9 mouse cellular contexts compared by ENCODE assay signal in genomic region chr4:134273417-134274345, GRCm38 (mm10). TPM values are rescaled to one million over a fixed set of nuclear protein-coding genes. Genes with fewer than 3 reads are reported as not detected.
A peak's percentile ranks its signal among the peaks of the same experiment; 100 is the strongest.
DNase-seq lines count a peak whose midpoint lies in the region; ATAC-seq and TF ChIP-seq lines count a peak whose summit lies in the region.
"Had no signal": no experiment of that assay in that cellular context is flagged by ENCODE, and none has a peak within 500 bp of the region (broad histone marks: within the 10 kb centered on the region; RNA-seq: fewer than 3 reads in every experiment).

No protein-coding gene starts in this region.

- TF ChIP-seq POLR2A in thymus, adult 2 months (IDR thresholded peaks at IDR 0.05; ENCODE audit: control insufficient read depth, extremely low read depth, insufficient read depth, low read length, poor library complexity), result 0 out of 2 replicates have a peak, but pooled peaks have one; percentile 37

- no peak for ATAC-seq in kidney, embryonic 15.5 days (replicated peaks; ENCODE audit: low FRiP score)
- peak; percentile 45 for ATAC-seq in heart, embryonic 16.5 days (replicated peaks; ENCODE audit: extremely low read depth, insufficient read depth, low FRiP score)
- ATAC-seq in liver, embryonic 15.5 days (ENCODE audit: insufficient read depth), result peak; percentile 93

- no peak for TF ChIP-seq CTCF in thymus, adult 2 months (IDR thresholded peaks at IDR 0.05; ENCODE audit: borderline replicate concordance, control insufficient read depth, extremely low read depth, insufficient read depth, low read length, poor library complexity)

- peak overlapping the region; percentile 53 for H3K4me2 ChIP-seq in kidney, embryonic 15.5 days
- H3K4me2 ChIP-seq in heart, embryonic 16.5 days (ENCODE audit: low read depth, low read length), result peak overlapping the region; percentile 58
- H3K4me2 ChIP-seq in liver, embryonic 15.5 days, result peak overlapping the region; percentile 66

- no peaks in the 10 kb centered on the region for H3K9me3 ChIP-seq in kidney, embryonic 15.5 days (replicated peaks)
- H3K9me3 ChIP-seq in heart, embryonic 16.5 days (replicated peaks; ENCODE audit: control insufficient read depth, low read length), result no peaks in the 10 kb centered on the region
- no peaks in the 10 kb centered on the region for H3K9me3 ChIP-seq in liver, embryonic 15.5 days (replicated peaks)

- no peak for DNase-seq in kidney, adult 8-10 months
- DNase-seq in R1 (ENCODE audit: low read depth, low spot score), result peak; percentile 93
- peak; percentile 72 for DNase-seq in thymus, adult 2 months
- DNase-seq in right cerebral cortex, postnatal 36 days (ENCODE audit: low spot score in 2 of 2), result no peak
- no peak for DNase-seq in ovary, postnatal 10 days (ENCODE audit: low spot score)

- H3K27ac ChIP-seq in kidney, embryonic 15.5 days, result 0 out of 2 replicates have a peak overlapping the region, but pooled peaks have one; percentile 3
- H3K27ac ChIP-seq in heart, embryonic 16.5 days (ENCODE audit: low read length), result peak overlapping the region; percentile 37
- peak overlapping the region; percentile 89 for H3K27ac ChIP-seq in liver, embryonic 15.5 days (replicated peaks)
- peak overlapping the region; percentile 99 for H3K27ac ChIP-seq in thymus, adult 2 months (ENCODE audit: control insufficient read depth, insufficient read depth, low read length)

- H3K9ac ChIP-seq in kidney, embryonic 15.5 days, result no peak overlapping the region; the same call in 1 of the 2 replicates
- 0 out of 2 replicates have a peak overlapping the region, but pooled peaks have one; percentile 1 for H3K9ac ChIP-seq in heart, embryonic 16.5 days (ENCODE audit: low read length)
- peak overlapping the region; percentile 42 for H3K9ac ChIP-seq in liver, embryonic 15.5 days

- peaks cover 31% of the 10 kb centered on the region for H3K36me3 ChIP-seq in kidney, embryonic 15.5 days
- peaks cover 20% of the 10 kb centered on the region for H3K36me3 ChIP-seq in heart, embryonic 16.5 days (ENCODE audit: control insufficient read depth, insufficient read depth)
- peaks cover 31% of the 10 kb centered on the region for H3K36me3 ChIP-seq in liver, embryonic 15.5 days (replicated peaks)
- peaks cover 18% of the 10 kb centered on the region for H3K36me3 ChIP-seq in thymus, adult 2 months (ENCODE audit: control insufficient read depth, insufficient read depth, low read length)

- 7% methylated on average over 14 of the region's 14 CpGs for WGBS in kidney, embryonic 15.5 days
- whole genome bisulfite sequencing in heart, embryonic 16.5 days, result 2% methylated on average over 14 of the region's 14 CpGs
- 1% methylated on average over 14 of the region's 14 CpGs for WGBS in liver, embryonic 15.5 days (ENCODE audit: insufficient replicate concordance)
- 1% methylated on average over 14 of the region's 14 CpGs for WGBS in thymus, adult 2 months

- H3K27me3 ChIP-seq in kidney, embryonic 15.5 days, result no peaks in the 10 kb centered on the region
- H3K27me3 ChIP-seq in heart, embryonic 16.5 days (ENCODE audit: control insufficient read depth, insufficient read depth, low read length), result no peaks in the 10 kb centered on the region
- no peaks in the 10 kb centered on the region for H3K27me3 ChIP-seq in liver, embryonic 15.5 days
- H3K27me3 ChIP-seq in thymus, adult 2 months (ENCODE audit: control insufficient read depth, insufficient read depth, low read length), result no peaks in the 10 kb centered on the region

- H3K4me3 ChIP-seq in kidney, embryonic 15.5 days (replicated peaks), result peak overlapping the region; percentile 25
- peak overlapping the region; percentile 38 for H3K4me3 ChIP-seq in heart, embryonic 16.5 days (ENCODE audit: low read length)
- H3K4me3 ChIP-seq in liver, embryonic 15.5 days (replicated peaks), result peak overlapping the region; percentile 45
- peak overlapping the region; percentile 14; the same call in 1 of the 2 replicates for H3K4me3 ChIP-seq in thymus, adult 2 months (ENCODE audit: control insufficient read depth, insufficient read depth, low read length)

- H3K4me1 ChIP-seq in kidney, embryonic 15.5 days, result peaks cover 10% of the 10 kb centered on the region
- peaks cover 5% of the 10 kb centered on the region for H3K4me1 ChIP-seq in heart, embryonic 16.5 days (ENCODE audit: control insufficient read depth, insufficient read depth, low read length)
- peaks cover 28% of the 10 kb centered on the region for H3K4me1 ChIP-seq in liver, embryonic 15.5 days (replicated peaks)
- H3K4me1 ChIP-seq in thymus, adult 2 months (replicated peaks; ENCODE audit: control insufficient read depth, insufficient read depth, low read length), result peaks cover 10% of the 10 kb centered on the region

RNA-seq across cellular contexts. Expression of gene Pdik1l, which starts 14.0 kb away (rescaled TPM):
- polyA plus RNA-seq in kidney, embryonic 15.5 days (2015; fragmentation: Nextera tagmentation; extraction: Ambion mirVana), result 21.6 TPM in 2 replicates
- polyA plus RNA-seq in heart, embryonic 16.5 days (2015; fragmentation: Nextera tagmentation; extraction: Ambion mirVana), result 13.0 and 13.9 TPM in 2 replicates
- 9.8 and 11.9 TPM in 2 replicates for polyA plus RNA-seq in liver, embryonic 15.5 days (2015; fragmentation: Nextera tagmentation; extraction: Ambion mirVana)
- polyA plus RNA-seq in thymus, adult 2 months (2012; rRNA removed), result 13.3 and 14.4 TPM in 2 replicates

RNA-seq across cellular contexts. Expression of gene Grrp1, which starts 19.8 kb away (rescaled TPM):
- 10.6 and 12.1 TPM in 2 replicates for polyA plus RNA-seq in kidney, embryonic 15.5 days (2015; fragmentation: Nextera tagmentation; extraction: Ambion mirVana)
- 5.8 and 6.3 TPM in 2 replicates for polyA plus RNA-seq in heart, embryonic 16.5 days (2015; fragmentation: Nextera tagmentation; extraction: Ambion mirVana)
- polyA plus RNA-seq in liver, embryonic 15.5 days (2015; fragmentation: Nextera tagmentation; extraction: Ambion mirVana), result 0.46 and 1.0 TPM in 2 replicates
- 5.2 and 6.6 TPM in 2 replicates for polyA plus RNA-seq in thymus, adult 2 months (2012; rRNA removed)

RNA-seq across cellular contexts. Expression of gene Gm30191, which starts 26.9 kb away (rescaled TPM):
- not detected in 2 replicates for polyA plus RNA-seq in kidney, embryonic 15.5 days (2015; fragmentation: Nextera tagmentation; extraction: Ambion mirVana)
- not detected in 2 replicates for polyA plus RNA-seq in heart, embryonic 16.5 days (2015; fragmentation: Nextera tagmentation; extraction: Ambion mirVana)
- polyA plus RNA-seq in liver, embryonic 15.5 days (2015; fragmentation: Nextera tagmentation; extraction: Ambion mirVana), result not detected in 2 replicates
- polyA plus RNA-seq in thymus, adult 2 months (2012; rRNA removed), result not detected in 2 replicates
- polyA plus RNA-seq: cortical plate, adult 2 months had no signal

RNA-seq across cellular contexts. Expression of gene Zfp593, which starts 28.3 kb away (rescaled TPM):
- polyA plus RNA-seq in kidney, embryonic 15.5 days (2015; fragmentation: Nextera tagmentation; extraction: Ambion mirVana), result 15.6 and 15.8 TPM in 2 replicates
- 8.7 and 9.5 TPM in 2 replicates for polyA plus RNA-seq in heart, embryonic 16.5 days (2015; fragmentation: Nextera tagmentation; extraction: Ambion mirVana)
- polyA plus RNA-seq in liver, embryonic 15.5 days (2015; fragmentation: Nextera tagmentation; extraction: Ambion mirVana), result 5.4 and 5.8 TPM in 2 replicates
- polyA plus RNA-seq in thymus, adult 2 months (2012; rRNA removed), result 14.8 and 15.1 TPM in 2 replicates

RNA-seq across cellular contexts. Expression of gene E130218I03Rik, which starts 30.2 kb away (rescaled TPM):
- polyA plus RNA-seq in kidney, embryonic 15.5 days (2015; fragmentation: Nextera tagmentation; extraction: Ambion mirVana), result 0.26 and 0.68 TPM in 2 replicates
- 0.22 TPM in 1 of 2 replicates, not detected in the other for polyA plus RNA-seq in heart, embryonic 16.5 days (2015; fragmentation: Nextera tagmentation; extraction: Ambion mirVana)
- 0.16 TPM in 1 of 2 replicates, not detected in the other for polyA plus RNA-seq in liver, embryonic 15.5 days (2015; fragmentation: Nextera tagmentation; extraction: Ambion mirVana)
- polyA plus RNA-seq in thymus, adult 2 months (2012; rRNA removed), result not detected in 2 replicates
- polyA plus RNA-seq: cortical plate, adult 2 months had no signal

Comparison
In these comparisons a context has a peak if more than half of its experiments do, and no peak if none do; other contexts are left out.
1. H3K27ac ChIP-seq: peak in every context shown above with its lines; median percentile 99 in thymus, adult 2 months; 89 in liver, embryonic 15.5 days; 37 in heart, embryonic 16.5 days; 3 in kidney, embryonic 15.5 days.
2. DNase-seq: peak in R1 (single experiment) and thymus, adult 2 months (single experiment); none in kidney, adult 8-10 months (0 of 2), right cerebral cortex, postnatal 36 days (0 of 2) and ovary, postnatal 10 days (single experiment).
3. Peak in every context shown above with its lines, with median percentiles within 50 percentile points of each other: H3K4me2 ChIP-seq and H3K4me3 ChIP-seq.